Mouse (Mus musculus) T-helper 1 cell (primary cell): ENCODE results near the gene Polr3gl.

ENCODE experiments used
- in situ Hi-C: fragments of 300-600 bp; cut with MboI, MseI; formaldehyde crosslinking; loops from one replicate; pipeline ENCODE4 v1.15.1; 2025; ENCODE audit warnings: high pct_unique_total_duplicates

Gene Polr3gl

GRCm38 (mm10) chr3:96598156-96599068 is 4.4 kb upstream of the Polr3gl start:
- in situ Hi-C loops: no loop called here

- in situ Hi-C loops: no loop called here
These were observed 3.5 kb upstream of the Polr3gl start for GRCm38 (mm10) chr3:96597435-96597891.

- in situ Hi-C loops: no loop called here
These were observed 2.9 kb upstream of the Polr3gl start for GRCm38 (mm10) chr3:96596855-96597254.

GRCm38 (mm10) chr3:96596228-96596707 is 2.3 kb upstream of the Polr3gl start, which contains the start of gene Ankrd34a:
Gene Ankrd34a (plus strand): TSS chr3:96596636.
- in situ Hi-C loops: no loop called here

- in situ Hi-C loops: no loop called here
These were observed 1.7 kb upstream of the Polr3gl start for GRCm38 (mm10) chr3:96595661-96596060.

- in situ Hi-C loops: no loop called here
These were observed 870 bp upstream of the Polr3gl start for GRCm38 (mm10) chr3:96594851-96595250.

- in situ Hi-C loops: no loop called here
These were observed 607 bp downstream of the Polr3gl start for GRCm38 (mm10) chr3:96593374-96593773.

GRCm38 (mm10) chr3:96590657-96591056 is 3.3 kb downstream of the Polr3gl start:
- in situ Hi-C loops: no loop called here

GRCm38 (mm10) chr3:96583386-96583785 is 10.6 kb downstream of the Polr3gl start:
- in situ Hi-C loops: loop anchor here (5.0 kb wide), 2 partner anchors 41 to 59 kb away; no protein-coding TSS in a partner anchor

GRCm38 (mm10) chr3:96581771-96582515 is 12.0 kb downstream of the Polr3gl start:
- in situ Hi-C loops: loop anchor here (5.0 kb wide), 2 partner anchors 40 to 60 kb away; no protein-coding TSS in a partner anchor

- in situ Hi-C loops: loop anchor here (5.0 kb wide), 2 partner anchors 39 to 61 kb away; no protein-coding TSS in a partner anchor
These were observed 12.8 kb downstream of the Polr3gl start for GRCm38 (mm10) chr3:96581141-96581540.

- in situ Hi-C loops: loop anchor here (5.0 kb wide), 3 partner anchors 38 to 78 kb away; no protein-coding TSS in a partner anchor
These were observed 14.0 kb downstream of the Polr3gl start for GRCm38 (mm10) chr3:96579885-96580454.

GRCm38 (mm10) chr3:96579239-96579750 is 14.7 kb downstream of the Polr3gl start:
- in situ Hi-C loops: loop anchor here (5.0 kb wide), 1 partner anchor 77 kb away; no protein-coding TSS in a partner anchor

GRCm38 (mm10) chr3:96578561-96579238 is 15.3 kb downstream of the Polr3gl start:
- in situ Hi-C loops: loop anchor here (5.0 kb wide), 1 partner anchor 76 kb away; no protein-coding TSS in a partner anchor

- in situ Hi-C loops: loop anchor here (5.0 kb wide), 1 partner anchor 75 kb away; no protein-coding TSS in a partner anchor
These were observed 16.4 kb downstream of the Polr3gl start for GRCm38 (mm10) chr3:96577566-96577965.

GRCm38 (mm10) chr3:96576690-96577541 is 17.1 kb downstream of the Polr3gl start, which contains the start of gene Gm16253:
Gene Gm16253 (plus strand): TSS chr3:96576984.
- in situ Hi-C loops: loop anchor here (5.0 kb wide), 1 partner anchor 75 kb away; no protein-coding TSS in a partner anchor

- in situ Hi-C loops: loop anchor here (5.0 kb wide), 1 partner anchor 74 kb away; no protein-coding TSS in a partner anchor
These were observed 17.8 kb downstream of the Polr3gl start for GRCm38 (mm10) chr3:96576005-96576658.

- in situ Hi-C loops: loop anchor here (5.0 kb wide), 1 partner anchor 73 kb away; no protein-coding TSS in a partner anchor
These were observed 18.6 kb downstream of the Polr3gl start for GRCm38 (mm10) chr3:96575272-96575984.
